Mouse (Mus musculus) cortical plate, adult 2 months (tissue): ENCODE data around the gene Chkb. TPM values are rescaled to one million over a fixed set of nuclear protein-coding genes. Genes with fewer than 3 reads are reported as not detected.
A peak's percentile ranks its signal among the peaks of the same experiment; 100 is the strongest.

Source experiments
- H3K27ac ChIP-seq: fragments of 200-500 bp; 2 replicates; pipeline ENCODE4 v1.5.1; 2012; ENCODE audit warnings: low read length, control low read depth, inconsistent platforms; ENCODE audit not compliant: insufficient read depth
- H3K4me1 ChIP-seq: fragments of 200-500 bp; 2 replicates; pipeline ENCODE4 v1.6.1; 2011; ENCODE audit warnings: low read length; ENCODE audit not compliant: control insufficient read depth, insufficient read depth
- H3K4me3 ChIP-seq: fragments of 200-500 bp; 2 replicates; pipeline ENCODE4 v1.5.1; 2011; ENCODE audit warnings: mild to moderate bottlenecking, low read length, control low read depth; ENCODE audit not compliant: insufficient read depth
- CTCF ChIP-seq: fragments of 200-500 bp; IDR thresholded peaks from 2 replicates; pipeline ENCODE4 v1.5.1; 2011; ENCODE audit warnings: mild to moderate bottlenecking, control low read depth, low read length; ENCODE audit not compliant: insufficient read depth; ENCODE audit errors: extremely low read depth
- POLR2A ChIP-seq: fragments of 200-500 bp; IDR thresholded peaks from 2 replicates; pipeline ENCODE4 v1.6.1; 2011; ENCODE audit warnings: mild to moderate bottlenecking, low read length, control low read depth; ENCODE audit not compliant: insufficient read depth; ENCODE audit errors: extremely low read depth
- polyA plus RNA-seq: library from polyadenylated mRNA; depleted of rRNA; stranded (reverse); fragments of >200 nt; gene quantifications from 2 replicates; pipeline ENCODE4 v1.2.3, GENCODE M21; 2012

Gene Chkb
- polyA plus RNA-seq, 1 experiment: 60.0 TPM

DNA sequence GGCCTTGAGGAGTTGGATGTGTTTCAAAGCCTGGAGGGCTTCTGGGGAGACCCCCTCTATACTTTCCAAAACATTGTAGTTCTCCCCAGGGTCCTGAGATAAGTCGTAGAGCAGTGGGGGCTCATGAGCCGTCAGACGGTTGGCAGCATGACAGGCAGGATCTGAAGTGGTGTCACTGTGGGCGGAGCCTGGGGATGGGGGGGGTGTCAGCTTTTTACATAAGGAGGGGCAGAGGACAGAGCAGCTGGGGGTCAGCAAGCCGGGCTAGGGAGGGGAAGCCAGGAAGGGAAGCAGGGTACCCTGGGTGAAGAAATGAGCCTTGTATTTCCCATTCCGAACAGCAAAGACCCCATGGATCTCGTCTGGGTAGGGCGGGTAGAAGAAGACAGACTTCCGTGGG lies 43.7 kb upstream of the Chkb start:
- Histone ChIP-seq H3K27ac (no peak overlapping the region), H3K4me3 (no peak overlapping the region), H3K4me1 (peaks cover 2% of the 10 kb centered on the region)
- no peak for TF ChIP-seq CTCF
- TF ChIP-seq POLR2A: no peak

DNA sequence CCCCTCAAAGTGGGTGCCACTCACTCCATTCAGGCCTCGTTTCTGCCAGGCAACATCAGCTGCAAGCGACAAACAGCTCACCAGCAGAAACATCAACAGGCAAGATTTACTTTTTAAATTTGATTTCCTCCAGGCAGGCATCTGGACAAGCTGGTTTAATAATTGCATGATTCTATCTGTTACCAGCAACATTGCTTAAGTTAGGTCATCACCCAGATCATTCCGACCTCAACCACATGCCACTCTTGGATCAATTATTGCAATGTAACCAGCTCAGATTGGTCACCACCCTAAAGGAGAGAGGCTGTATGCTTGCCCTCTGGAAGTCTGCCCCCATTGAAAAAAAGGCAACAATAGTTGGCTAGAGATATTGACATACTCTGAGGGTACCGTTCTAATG lies 41.8 kb upstream of the Chkb start:
- TF ChIP-seq CTCF (no peak), POLR2A (no peak)
- H3K27ac ChIP-seq: no peak overlapping the region
- no peak overlapping the region for H3K4me3 ChIP-seq
- no peaks in the 10 kb centered on the region for H3K4me1 ChIP-seq

DNA sequence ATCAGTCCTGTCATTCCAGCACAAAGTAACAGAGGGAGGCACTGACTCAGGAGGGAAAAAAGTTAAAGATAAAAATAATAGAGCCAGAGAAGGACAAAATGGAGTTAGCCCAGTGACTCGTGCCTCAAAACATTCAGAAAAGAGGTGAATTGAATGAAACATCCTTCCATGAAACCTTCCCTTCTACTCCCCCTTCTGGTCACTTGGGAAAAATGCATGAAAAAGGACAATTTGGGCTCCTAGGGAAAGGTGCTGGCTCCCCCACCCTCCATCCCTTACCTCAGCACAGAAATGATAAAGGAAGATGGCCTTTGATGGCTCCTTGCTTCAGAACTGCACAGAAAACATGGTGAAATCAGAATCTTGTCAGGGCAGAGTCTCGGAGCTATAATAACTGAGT lies 38.9 kb upstream of the Chkb start:
- TF ChIP-seq POLR2A: no peak
- peak; percentile 54 for TF ChIP-seq CTCF
- H3K4me3 ChIP-seq: no peak overlapping the region
- no peak overlapping the region for H3K27ac ChIP-seq
- no peaks in the 10 kb centered on the region for H3K4me1 ChIP-seq

GRCm38 (mm10) chr15:89465052-89465451 lies 35.3 kb upstream of the Chkb start:
- Histone ChIP-seq H3K4me3 (no peak overlapping the region), H3K27ac (no peak overlapping the region), H3K4me1 (no peaks in the 10 kb centered on the region)
- no peak for TF ChIP-seq POLR2A
- TF ChIP-seq CTCF: no peak

DNA sequence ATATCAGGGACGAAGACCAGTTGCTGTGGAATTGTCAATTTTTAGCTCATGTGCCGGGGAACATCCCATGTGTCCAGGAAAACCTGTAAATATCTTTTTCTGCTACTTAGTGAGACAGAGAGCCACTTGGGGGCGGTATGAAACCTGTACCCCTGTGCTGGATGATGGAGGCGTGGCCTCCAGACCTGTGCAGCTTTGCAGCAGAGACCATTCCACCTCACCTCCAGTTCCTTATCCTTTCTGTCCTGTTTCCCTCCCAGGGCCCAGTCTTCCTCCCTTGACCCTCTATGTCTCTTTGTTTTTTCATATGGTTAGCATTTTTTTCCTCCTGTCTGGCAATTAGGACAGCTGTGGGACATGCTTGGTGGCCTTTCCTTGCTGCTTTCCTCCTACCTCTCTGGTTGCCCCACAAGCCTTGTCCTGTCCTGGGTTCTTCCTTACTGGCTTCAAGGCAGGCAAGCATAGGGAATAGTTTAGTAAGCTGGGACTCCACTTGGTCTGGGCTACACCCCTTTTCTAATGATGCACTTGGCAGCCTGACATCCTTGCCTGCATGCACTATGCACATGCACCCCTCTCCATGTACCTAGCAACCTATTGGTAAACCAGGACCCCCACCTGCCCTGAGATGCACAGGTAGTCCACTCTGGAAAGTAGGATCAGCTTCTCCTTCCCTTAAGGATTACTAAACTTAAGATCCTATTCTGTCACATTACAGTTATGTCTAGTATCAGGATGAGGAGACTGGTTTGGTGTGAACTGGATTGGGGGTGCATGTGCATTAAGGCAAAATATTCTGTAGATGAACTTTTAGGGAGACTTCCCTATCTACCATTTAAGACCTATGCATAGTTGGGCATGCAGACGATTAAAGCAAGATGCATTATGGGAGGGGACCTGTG lies 33.9 kb upstream of the Chkb start:
- no peak overlapping the region for H3K4me3 ChIP-seq
- H3K27ac ChIP-seq: no peak overlapping the region
- TF ChIP-seq CTCF (peak; percentile 18; the same call in 1 of the 2 replicates), POLR2A (no peak)
- H3K4me1 ChIP-seq: no peaks in the 10 kb centered on the region

- TF ChIP-seq CTCF (no peak), POLR2A (no peak)
- Histone ChIP-seq H3K4me3 (no peak overlapping the region), H3K4me1 (no peaks in the 10 kb centered on the region), H3K27ac (no peak overlapping the region)
These were observed 32.5 kb upstream of the Chkb start for GRCm38 (mm10) chr15:89462176-89462575.

- Histone ChIP-seq H3K4me3 (no peak overlapping the region), H3K27ac (no peak overlapping the region), H3K4me1 (no peaks in the 10 kb centered on the region)
- TF ChIP-seq CTCF (no peak), POLR2A (no peak)
These were observed 31.6 kb upstream of the Chkb start for GRCm38 (mm10) chr15:89461321-89461720.

GRCm38 (mm10) chr15:89460298-89460697 lies 30.6 kb upstream of the Chkb start:
- no peak overlapping the region for H3K27ac ChIP-seq
- H3K4me3 ChIP-seq: no peak overlapping the region
- no peak for TF ChIP-seq CTCF
- TF ChIP-seq POLR2A: no peak
- no peaks in the 10 kb centered on the region for H3K4me1 ChIP-seq

DNA sequence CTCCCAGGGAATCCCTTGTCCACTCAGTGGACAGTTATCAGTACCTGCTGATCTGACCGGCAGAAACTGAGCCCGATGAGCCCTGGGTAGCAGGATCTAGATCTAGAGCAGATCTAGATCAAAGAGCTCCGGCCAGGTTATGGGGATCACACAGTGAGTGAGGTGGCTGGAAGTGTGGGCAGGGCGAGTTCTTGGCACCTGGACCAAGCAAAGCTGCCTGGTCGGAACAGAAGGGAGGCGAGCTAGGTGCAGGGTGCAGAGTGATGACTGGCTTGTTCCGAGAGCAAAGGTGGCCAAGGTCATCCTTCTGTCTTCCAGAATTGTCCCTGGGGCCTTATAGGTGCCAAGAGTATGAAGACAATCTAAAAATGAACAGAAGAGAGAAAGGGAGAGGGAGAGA lies 30.1 kb upstream of the Chkb start:
- Histone ChIP-seq H3K27ac (no peak overlapping the region), H3K4me1 (no peaks in the 10 kb centered on the region), H3K4me3 (no peak overlapping the region)
- TF ChIP-seq CTCF: no peak
- TF ChIP-seq POLR2A: no peak

- H3K4me1 ChIP-seq: no peaks in the 10 kb centered on the region
- H3K27ac ChIP-seq: no peak overlapping the region
- no peak overlapping the region for H3K4me3 ChIP-seq
- TF ChIP-seq POLR2A: no peak
- no peak for TF ChIP-seq CTCF
These were observed 29.2 kb upstream of the Chkb start for GRCm38 (mm10) chr15:89458942-89459341.
